Mouse (Mus musculus) layer of hippocampus, adult 9-10 months (tissue): ENCODE data around the gene Gm13275.
A peak's percentile ranks its signal among the peaks of the same experiment; 100 is the strongest.
"Not testable (repeated sequence)": the region's sequence is repeated elsewhere in the genome, so short reads cannot be mapped to it uniquely, and the experiment has no call there.

Source experiments
- DNase-seq: peaks from one replicate; pipeline ENCODE4 v3.0.0; 2022; ENCODE audit warnings: low spot score

Gm13275 gene

GRCm38 (mm10) chr4:88793936-88794675, at the start of gene Gm13275:
Gene Gm13275, plus strand, starts transcription at chr4:88794487.
- DNase-seq, result peak; percentile 42

GRCm38 (mm10) chr4:88749926-88750325, 44.4 kb upstream of the Gm13275 start:
- no peak for DNase-seq

GRCm38 (mm10) chr4:88754818-88755340, 39.4 kb upstream of the Gm13275 start, which contains the start of gene Gm13271:
Gene Gm13271, plus strand, starts transcription at chr4:88754868.
- DNase-seq, result peak; percentile 27

- DNase-seq, result not testable (repeated sequence)
Observed at GRCm38 (mm10) chr4:88756581-88757513, 37.4 kb upstream of the Gm13275 start.

- DNase-seq, result peak; percentile 93
Observed at GRCm38 (mm10) chr4:88757628-88758031, 36.7 kb upstream of the Gm13275 start.

- not testable (repeated sequence) for DNase-seq
Observed at GRCm38 (mm10) chr4:88758751-88759150, 35.5 kb upstream of the Gm13275 start.

- DNase-seq, result not testable (repeated sequence)
Observed at GRCm38 (mm10) chr4:88759610-88760268, 34.5 kb upstream of the Gm13275 start, which contains the start of gene Gm13283. Gene Gm13283, plus strand, starts transcription at chr4:88760119.

GRCm38 (mm10) chr4:88760431-88760830, 33.9 kb upstream of the Gm13275 start:
- DNase-seq, result peak; percentile 13

GRCm38 (mm10) chr4:88761776-88762175, 32.5 kb upstream of the Gm13275 start:
- peak; percentile 55 for DNase-seq

GRCm38 (mm10) chr4:88762341-88762740, 31.9 kb upstream of the Gm13275 start:
- DNase-seq, result not testable (repeated sequence)

GRCm38 (mm10) chr4:88763384-88764018, 30.8 kb upstream of the Gm13275 start:
- not testable (repeated sequence) for DNase-seq

- not testable (repeated sequence) for DNase-seq
Observed at GRCm38 (mm10) chr4:88773534-88773933, 20.8 kb upstream of the Gm13275 start, which contains the start of gene Gm13290. Gene Gm13290, plus strand, starts transcription at chr4:88773834.

- DNase-seq, result not testable (repeated sequence)
Observed at GRCm38 (mm10) chr4:88776622-88777021, 17.7 kb upstream of the Gm13275 start, which contains the start of gene Gm13289. Gene Gm13289, plus strand, starts transcription at chr4:88776922.

- not testable (repeated sequence) for DNase-seq
Observed at GRCm38 (mm10) chr4:88779550-88779949, 14.7 kb upstream of the Gm13275 start, which contains the start of gene Gm13272. Gene Gm13272, plus strand, starts transcription at chr4:88779850.

GRCm38 (mm10) chr4:88780320-88780719, 14.0 kb upstream of the Gm13275 start:
- DNase-seq, result not testable (repeated sequence)

GRCm38 (mm10) chr4:88781831-88782230, 12.5 kb upstream of the Gm13275 start, which contains the start of gene Ifnz:
Gene Ifnz, plus strand, starts transcription at chr4:88782131.
- DNase-seq, result not testable (repeated sequence)

- DNase-seq, result not testable (repeated sequence)
Observed at GRCm38 (mm10) chr4:88782335-88782734, 12.0 kb upstream of the Gm13275 start.

- DNase-seq, result not testable (repeated sequence)
Observed at GRCm38 (mm10) chr4:88785409-88785808, 8.9 kb upstream of the Gm13275 start, which contains the start of gene Gm13276. Gene Gm13276, plus strand, starts transcription at chr4:88785709.

- peak; percentile 58 for DNase-seq
Observed at GRCm38 (mm10) chr4:88788402-88788801, 5.9 kb upstream of the Gm13275 start, which contains the start of gene Gm13277. Gene Gm13277, plus strand, starts transcription at chr4:88788632.

GRCm38 (mm10) chr4:88791250-88791649, 3.0 kb upstream of the Gm13275 start, which contains the start of gene Gm13278:
Gene Gm13278, plus strand, starts transcription at chr4:88791550.
- not testable (repeated sequence) for DNase-seq
